Mouse (Mus musculus) activated CD4-positive, CD25-positive, alpha-beta regulatory T cell (primary cell): ENCODE results near the gene Litaf. TPM values are rescaled to one million over a fixed set of nuclear protein-coding genes. Genes with fewer than 3 reads are reported as not detected.

ENCODE experiments used
- polyA plus RNA-seq, 2 experiments: library from polyadenylated mRNA; unstranded; fragments of 100-300 nt; shearing (Covaris generic); gene quantifications; one replicate each; pipeline ENCODE4 v1.2.1; 2017

Litaf gene
- polyA plus RNA-seq, result 10 to 100 TPM; 34.5 to 44.2 TPM

GRCm38 (mm10) chr16:11066029-11066832 lies at the start of gene Litaf:
Litaf (minus strand) TSS chr16:11066157.

GRCm38 (mm10) chr16:11060645-11061044 lies 5.3 kb downstream of the Litaf start, which contains the start of gene Snn:
Snn (plus strand) TSS chr16:11060945.

Other genes starting within 250 kb of the Litaf start
- 1 to 10 TPM; 5.5 to 6.6 TPM for gene Rmi2, start 231.1 kb downstream of the Litaf start, polyA plus RNA-seq
- gene Snn, start 5.2 kb downstream of the Litaf start, polyA plus RNA-seq, result 1 to 10 TPM in 1 of 2 experiments, under 1 TPM in 1; 0.85 to 1.6 TPM
- gene Txndc11, start 68.5 kb upstream of the Litaf start, polyA plus RNA-seq, result 10 to 100 TPM; 38.2 to 43.7 TPM
- gene Zc3h7a, start 110.2 kb upstream of the Litaf start, polyA plus RNA-seq, result 100 to 1,000 TPM; 249 to 291 TPM
- gene Rsl1d1, start 137.2 kb upstream of the Litaf start, polyA plus RNA-seq, result 100 to 1,000 TPM; 125 to 191 TPM
- gene Gspt1, start 188.2 kb upstream of the Litaf start, polyA plus RNA-seq, result 10 to 100 TPM; 82.6 to 83.8 TPM
- gene Tnfrsf17, start 247.7 kb upstream of the Litaf start, polyA plus RNA-seq, result under 1 TPM in 1 of 2 experiments, not detected in 1; 0.43 TPM